Mouse (Mus musculus) forebrain, embryonic 12.5 days (tissue): ENCODE data around the gene Gm5615. TPM values are rescaled to one million over a fixed set of nuclear protein-coding genes. Genes with fewer than 3 reads are reported as not detected.

Experiments used
- ATAC-seq: fragments of 200-750 bp; cut with Nextera tagmentation; 2 replicates; pipeline ENCODE4 v1.8.0; 2017; ENCODE audit warnings: moderate TSS enrichment; ENCODE audit not compliant: low FRiP score
- H3K27ac ChIP-seq: fragments of 300-500 bp; sonication (generic); 2 replicates; pipeline ENCODE4 v1.5.1; 2016; ENCODE audit warnings: mild to moderate bottlenecking
- H3K27me3 ChIP-seq: fragments of 300-500 bp; sonication (generic); 2 replicates; pipeline ENCODE4 v1.6.1; 2016; ENCODE audit warnings: mild to moderate bottlenecking
- H3K36me3 ChIP-seq: fragments of 300-500 bp; sonication (generic); replicated peaks from 2 replicates; pipeline ENCODE4 v1.6.1; 2016; ENCODE audit warnings: mild to moderate bottlenecking
- H3K4me1 ChIP-seq: fragments of 300-500 bp; sonication (generic); 2 replicates; pipeline ENCODE4 v1.6.1; 2016
- H3K4me2 ChIP-seq: fragments of 300-500 bp; sonication (generic); 2 replicates; pipeline ENCODE4 v1.6.1; 2016; ENCODE audit warnings: mild to moderate bottlenecking, moderate library complexity
- H3K4me3 ChIP-seq: fragments of 300-500 bp; sonication (generic); replicated peaks from 2 replicates; pipeline ENCODE4 v1.5.1; 2016; ENCODE audit warnings: mild to moderate bottlenecking
- H3K9ac ChIP-seq: fragments of 300-500 bp; sonication (generic); 2 replicates; pipeline ENCODE4 v1.6.1; 2016; ENCODE audit warnings: mild to moderate bottlenecking
- H3K9me3 ChIP-seq: fragments of 300-500 bp; sonication (generic); 2 replicates; pipeline ENCODE4 v1.6.1; 2016
- WGBS: fragments of 180-500 bp; shearing (Covaris S2); methylation state at CpG from one replicate; pipeline ENCODE4 v1.1.7; 2016; 5-methylcytosine and 5-hydroxymethylcytosine counted together
- polyA plus RNA-seq: library from polyadenylated mRNA; unstranded; fragments of >200 nt; fragmentation: Nextera tagmentation; extraction: Ambion mirVana; gene quantifications from 2 replicates; pipeline ENCODE4 v1.2.1, GENCODE M21; 2016

Gene Gm5615
- polyA plus RNA-seq, result not detected in 2 replicates

GRCm38 (mm10) chr9:36541863-36542262, at the start of gene Gm5615:
TSS of gene Gm5615 (minus strand) at chr9:36541963.
- H3K27me3 ChIP-seq, result no peaks in the 10 kb centered on the region
- ATAC-seq, result no peak
- no peaks in the 10 kb centered on the region for H3K36me3 ChIP-seq
- no peak within 1 kb of the TSS for H3K27ac ChIP-seq
- peaks cover 6% of the 10 kb centered on the region; the same call in 1 of the 2 replicates for H3K9me3 ChIP-seq
- H3K4me3 ChIP-seq, result no peak within 1 kb of the TSS
- no peak within 1 kb of the TSS for H3K9ac ChIP-seq
- 90% methylated on average over 2 of the region's 2 CpGs for WGBS
- H3K4me1 ChIP-seq, result no peaks in the 10 kb centered on the region
- H3K4me2 ChIP-seq, result no peak within 1 kb of the TSS

GRCm38 (mm10) chr9:36582535-36582934, 40.8 kb upstream of the Gm5615 start, which contains the start of gene Gm17689:
TSS of gene Gm17689 (minus strand) at chr9:36582635.
- Histone ChIP-seq H3K36me3 (no peaks in the 10 kb centered on the region), H3K4me2 (no peak within 1 kb of the TSS), H3K27me3 (no peaks in the 10 kb centered on the region), H3K9me3 (peaks cover 16% of the 10 kb centered on the region; the same call in 1 of the 2 replicates), H3K4me1 (no peaks in the 10 kb centered on the region), H3K4me3 (no peak within 1 kb of the TSS), H3K9ac (no peak within 1 kb of the TSS), H3K27ac (no peak within 1 kb of the TSS)
- ATAC-seq, result no peak
- 75% methylated on average over 1 of the region's 1 CpGs for WGBS

GRCm38 (mm10) chr9:36504211-36504610, 37.6 kb downstream of the Gm5615 start:
- H3K4me2 ChIP-seq, result no peak overlapping the region
- no peaks in the 10 kb centered on the region for H3K36me3 ChIP-seq
- H3K27ac ChIP-seq, result no peak overlapping the region
- no peak for ATAC-seq
- no peaks in the 10 kb centered on the region for H3K4me1 ChIP-seq
- WGBS, result 79% methylated on average over 5 of the region's 5 CpGs
- peaks cover 47% of the 10 kb centered on the region for H3K9me3 ChIP-seq
- H3K9ac ChIP-seq, result no peak overlapping the region
- no peak overlapping the region for H3K4me3 ChIP-seq
- no peaks in the 10 kb centered on the region for H3K27me3 ChIP-seq

GRCm38 (mm10) chr9:36495824-36496223, 45.9 kb downstream of the Gm5615 start:
- H3K9me3 ChIP-seq, result peaks cover 15% of the 10 kb centered on the region; the same call in 1 of the 2 replicates
- ATAC-seq, result no peak
- 67% methylated on average over 1 of the region's 1 CpGs for WGBS

GRCm38 (mm10) chr9:36494501-36495220, 47.1 kb downstream of the Gm5615 start:
- no peak overlapping the region for H3K9ac ChIP-seq
- ATAC-seq, result no peak
- H3K36me3 ChIP-seq, result no peaks in the 10 kb centered on the region
- no peak overlapping the region for H3K4me2 ChIP-seq
- peaks cover 14% of the 10 kb centered on the region; the same call in 1 of the 2 replicates for H3K9me3 ChIP-seq
- no peak overlapping the region for H3K4me3 ChIP-seq
- no peaks in the 10 kb centered on the region for H3K4me1 ChIP-seq
- WGBS, result 85% methylated on average over 4 of the region's 4 CpGs
- H3K27me3 ChIP-seq, result no peaks in the 10 kb centered on the region
- H3K27ac ChIP-seq, result no peak overlapping the region

More at GRCm38 (mm10) chr9:36495824-36496223, 45.9 kb downstream of the Gm5615 start:
- Histone ChIP-seq H3K4me1 (no peaks in the 10 kb centered on the region), H3K4me2 (no peak overlapping the region), H3K4me3 (no peak overlapping the region), H3K27ac (no peak overlapping the region), H3K9ac (no peak overlapping the region), H3K27me3 (no peaks in the 10 kb centered on the region), H3K36me3 (no peaks in the 10 kb centered on the region)

Other genes with a start within 250 kb of the Gm5615 start
- not detected in 2 replicates for gene Gm7257, start 110.1 kb downstream of the Gm5615 start, polyA plus RNA-seq
- gene Gm9513, start 66.3 kb downstream of the Gm5615 start, polyA plus RNA-seq, result not detected in 2 replicates
- gene Gm17689, start 40.7 kb upstream of the Gm5615 start, polyA plus RNA-seq, result not detected in 2 replicates
- gene A630095E13Rik, start 101.4 kb upstream of the Gm5615 start, polyA plus RNA-seq, result not detected in 2 replicates
- gene Acrv1, start 151.3 kb upstream of the Gm5615 start, polyA plus RNA-seq, result not detected in 2 replicates
- 53.7 and 55.7 TPM in 2 replicates for gene Chek1, start 185.1 kb upstream of the Gm5615 start, polyA plus RNA-seq
- 132 and 144 TPM in 2 replicates for gene Stt3a, start 225.7 kb upstream of the Gm5615 start, polyA plus RNA-seq